Mouse (Mus musculus): Measurements from ENCODE around the gene 4930548H24Rik. TPM values are rescaled to one million over a fixed set of nuclear protein-coding genes. Genes with fewer than 3 reads are reported as not detected.

Gene 4930548H24Rik
- polyA plus RNA-seq (2014; fragmentation: Nextera tagmentation; extraction: Ambion mirVana) = not detected in 2 replicates

- no peaks in the 10 kb centered on the region for H3K9me3 ChIP-seq (ENCODE audit: control insufficient read depth, low read length)
- no peaks in the 10 kb centered on the region for H3K4me1 ChIP-seq (ENCODE audit: control insufficient read depth, insufficient read depth, low read length)
- H3K4me2 ChIP-seq (ENCODE audit: low read depth, low read length) = no peak within 1 kb of the TSS
- no peak within 1 kb of the TSS for H3K27ac ChIP-seq (replicated peaks; ENCODE audit: low read depth, low read length)
- no peaks in the 10 kb centered on the region for H3K27me3 ChIP-seq (replicated peaks; ENCODE audit: control insufficient read depth, insufficient read depth, low read length)
- 90% methylated on average over 3 of the region's 3 CpGs for WGBS
- no peak within 1 kb of the TSS for H3K9ac ChIP-seq (ENCODE audit: low read depth, low read length)
- H3K36me3 ChIP-seq (ENCODE audit: control insufficient read depth, insufficient read depth, low read length) = peaks cover 25% of the 10 kb centered on the region
- DNase-seq (ENCODE audit: low spot score) = no peak
- no peak for ATAC-seq (ENCODE audit: low read depth)
- no peak within 1 kb of the TSS for H3K4me3 ChIP-seq (ENCODE audit: low read depth, low read length)
Observed at GRCm38 (mm10) chr5:31485440-31485839, at the start of gene 4930548H24Rik. TSS of gene 4930548H24Rik (plus strand) at chr5:31485740.

GRCm38 (mm10) chr5:31451336-31451735 is 34.2 kb upstream of the 4930548H24Rik start:
- 90% methylated on average over 2 of the region's 2 CpGs for WGBS
- no peak for ATAC-seq (ENCODE audit: low read depth)
- H3K36me3 ChIP-seq (ENCODE audit: control insufficient read depth, insufficient read depth, low read length) = no peaks in the 10 kb centered on the region
- H3K27me3 ChIP-seq (replicated peaks; ENCODE audit: control insufficient read depth, insufficient read depth, low read length) = no peaks in the 10 kb centered on the region
- DNase-seq (ENCODE audit: low spot score) = no peak
- H3K4me3 ChIP-seq (ENCODE audit: low read depth, low read length) = no peak overlapping the region
- H3K4me1 ChIP-seq (ENCODE audit: control insufficient read depth, insufficient read depth, low read length) = peaks cover 11% of the 10 kb centered on the region; the same call in 1 of the 2 replicates
- H3K9ac ChIP-seq (ENCODE audit: low read depth, low read length) = no peak overlapping the region
- no peak overlapping the region for H3K27ac ChIP-seq (replicated peaks; ENCODE audit: low read depth, low read length)
- no peak overlapping the region for H3K4me2 ChIP-seq (ENCODE audit: low read depth, low read length)
- H3K9me3 ChIP-seq (ENCODE audit: control insufficient read depth, low read length) = no peaks in the 10 kb centered on the region

- DNase-seq (ENCODE audit: low spot score) (peak; percentile 99), ATAC-seq (ENCODE audit: low read depth) (peak; percentile 99)
- Histone ChIP-seq H3K36me3 (ENCODE audit: control insufficient read depth, insufficient read depth, low read length) (no peaks in the 10 kb centered on the region), H3K27ac (replicated peaks; ENCODE audit: low read depth, low read length) (peak within 1 kb of the TSS; percentile 77), H3K4me2 (ENCODE audit: low read depth, low read length) (peak within 1 kb of the TSS; percentile 82), H3K9ac (ENCODE audit: low read depth, low read length) (peak within 1 kb of the TSS; percentile 73), H3K9me3 (ENCODE audit: control insufficient read depth, low read length) (no peaks in the 10 kb centered on the region), H3K4me3 (ENCODE audit: low read depth, low read length) (peak within 1 kb of the TSS; percentile 57), H3K4me1 (ENCODE audit: control insufficient read depth, insufficient read depth, low read length) (peaks cover 11% of the 10 kb centered on the region; the same call in 1 of the 2 replicates), H3K27me3 (replicated peaks; ENCODE audit: control insufficient read depth, insufficient read depth, low read length) (no peaks in the 10 kb centered on the region)
- WGBS = 5% methylated on average over 23 of the region's 23 CpGs
Observed at GRCm38 (mm10) chr5:31451878-31452561, 33.5 kb upstream of the 4930548H24Rik start, which contains the start of gene Zfp512. TSS of gene Zfp512 (plus strand) at chr5:31452431.

GRCm38 (mm10) chr5:31452562-31452878 is 33.0 kb upstream of the 4930548H24Rik start:
- no peak for ATAC-seq (ENCODE audit: low read depth)
- WGBS = under 1% methylated on average over 8 of the region's 11 CpGs
- H3K27ac ChIP-seq (replicated peaks; ENCODE audit: low read depth, low read length) = peak overlapping the region; percentile 77

GRCm38 (mm10) chr5:31452886-31453410 is 32.6 kb upstream of the 4930548H24Rik start:
- H3K9ac ChIP-seq (ENCODE audit: low read depth, low read length) = peak overlapping the region; percentile 73
- H3K4me1 ChIP-seq (ENCODE audit: control insufficient read depth, insufficient read depth, low read length) = peaks cover 11% of the 10 kb centered on the region; the same call in 1 of the 2 replicates
- no peaks in the 10 kb centered on the region for H3K36me3 ChIP-seq (ENCODE audit: control insufficient read depth, insufficient read depth, low read length)
- H3K4me2 ChIP-seq (ENCODE audit: low read depth, low read length) = peak overlapping the region; percentile 82
- 12% methylated on average over 7 of the region's 7 CpGs for WGBS
- DNase-seq (ENCODE audit: low spot score) (no peak), ATAC-seq (ENCODE audit: low read depth) (no peak)
- H3K27ac ChIP-seq (replicated peaks; ENCODE audit: low read depth, low read length) = peak overlapping the region; percentile 77; the same call in 1 of the 2 replicates
- no peaks in the 10 kb centered on the region for H3K9me3 ChIP-seq (ENCODE audit: control insufficient read depth, low read length)
- H3K4me3 ChIP-seq (ENCODE audit: low read depth, low read length) = peak overlapping the region; percentile 57
- H3K27me3 ChIP-seq (replicated peaks; ENCODE audit: control insufficient read depth, insufficient read depth, low read length) = no peaks in the 10 kb centered on the region

More at GRCm38 (mm10) chr5:31452562-31452878, 33.0 kb upstream of the 4930548H24Rik start:
- DNase-seq (ENCODE audit: low spot score) = no peak
- Histone ChIP-seq H3K9me3 (ENCODE audit: control insufficient read depth, low read length) (no peaks in the 10 kb centered on the region), H3K4me1 (ENCODE audit: control insufficient read depth, insufficient read depth, low read length) (peaks cover 11% of the 10 kb centered on the region; the same call in 1 of the 2 replicates), H3K36me3 (ENCODE audit: control insufficient read depth, insufficient read depth, low read length) (no peaks in the 10 kb centered on the region), H3K4me2 (ENCODE audit: low read depth, low read length) (peak overlapping the region; percentile 82), H3K27me3 (replicated peaks; ENCODE audit: control insufficient read depth, insufficient read depth, low read length) (no peaks in the 10 kb centered on the region), H3K4me3 (ENCODE audit: low read depth, low read length) (peak overlapping the region; percentile 57), H3K9ac (ENCODE audit: low read depth, low read length) (peak overlapping the region; percentile 73)

GRCm38 (mm10) chr5:31467798-31468197 is 17.7 kb upstream of the 4930548H24Rik start:
- no peaks in the 10 kb centered on the region for H3K9me3 ChIP-seq (ENCODE audit: control insufficient read depth, low read length)
- WGBS = 98% methylated on average over 3 of the region's 3 CpGs
- DNase-seq (ENCODE audit: low spot score) (peak; percentile 5), ATAC-seq (ENCODE audit: low read depth) (no peak)
- H3K36me3 ChIP-seq (ENCODE audit: control insufficient read depth, insufficient read depth, low read length) = peaks cover 65% of the 10 kb centered on the region
- no peak overlapping the region for H3K4me3 ChIP-seq (ENCODE audit: low read depth, low read length)
- H3K27ac ChIP-seq (replicated peaks; ENCODE audit: low read depth, low read length) = no peak overlapping the region
- no peaks in the 10 kb centered on the region for H3K27me3 ChIP-seq (replicated peaks; ENCODE audit: control insufficient read depth, insufficient read depth, low read length)
- H3K9ac ChIP-seq (ENCODE audit: low read depth, low read length) = no peak overlapping the region
- no peaks in the 10 kb centered on the region for H3K4me1 ChIP-seq (ENCODE audit: control insufficient read depth, insufficient read depth, low read length)
- H3K4me2 ChIP-seq (ENCODE audit: low read depth, low read length) = no peak overlapping the region

- ATAC-seq (ENCODE audit: low read depth) = no peak
- H3K4me1 ChIP-seq (ENCODE audit: control insufficient read depth, insufficient read depth, low read length) = no peaks in the 10 kb centered on the region
- DNase-seq (ENCODE audit: low spot score) = no peak
- H3K4me2 ChIP-seq (ENCODE audit: low read depth, low read length) = no peak overlapping the region
- H3K36me3 ChIP-seq (ENCODE audit: control insufficient read depth, insufficient read depth, low read length) = peaks cover 84% of the 10 kb centered on the region
- WGBS = 88% methylated on average over 6 of the region's 6 CpGs
- no peak overlapping the region for H3K27ac ChIP-seq (replicated peaks; ENCODE audit: low read depth, low read length)
- H3K27me3 ChIP-seq (replicated peaks; ENCODE audit: control insufficient read depth, insufficient read depth, low read length) = no peaks in the 10 kb centered on the region
- H3K9me3 ChIP-seq (ENCODE audit: control insufficient read depth, low read length) = no peaks in the 10 kb centered on the region
- H3K4me3 ChIP-seq (ENCODE audit: low read depth, low read length) = no peak overlapping the region
- 0 out of 2 replicates have a peak overlapping the region, but pooled peaks have one; percentile 14 for H3K9ac ChIP-seq (ENCODE audit: low read depth, low read length)
Observed at GRCm38 (mm10) chr5:31469711-31470110, 15.8 kb upstream of the 4930548H24Rik start.

GRCm38 (mm10) chr5:31470334-31470733 is 15.2 kb upstream of the 4930548H24Rik start:
- H3K36me3 ChIP-seq (ENCODE audit: control insufficient read depth, insufficient read depth, low read length) = peaks cover 90% of the 10 kb centered on the region
- H3K9ac ChIP-seq (ENCODE audit: low read depth, low read length) = no peak overlapping the region
- no peak for ATAC-seq (ENCODE audit: low read depth)
- H3K9me3 ChIP-seq (ENCODE audit: control insufficient read depth, low read length) = no peaks in the 10 kb centered on the region
- no peaks in the 10 kb centered on the region for H3K27me3 ChIP-seq (replicated peaks; ENCODE audit: control insufficient read depth, insufficient read depth, low read length)
- peak; percentile 14 for DNase-seq (ENCODE audit: low spot score)
- H3K27ac ChIP-seq (replicated peaks; ENCODE audit: low read depth, low read length) = no peak overlapping the region
- no peak overlapping the region for H3K4me2 ChIP-seq (ENCODE audit: low read depth, low read length)
- H3K4me1 ChIP-seq (ENCODE audit: control insufficient read depth, insufficient read depth, low read length) = no peaks in the 10 kb centered on the region
- H3K4me3 ChIP-seq (ENCODE audit: low read depth, low read length) = no peak overlapping the region
- 73% methylated on average over 7 of the region's 7 CpGs for WGBS

All from embryonic facial prominence, embryonic 14.5 days (tissue).